Mouse (Mus musculus) cerebellum, adult (tissue): ENCODE results near the gene Foxa1.

Experiments used
- ATAC-seq: cut with Nextera tagmentation; 2 replicates; pipeline ENCODE4 v1.9.2; 2017; ENCODE audit warnings: mild to moderate bottlenecking, moderate library complexity, mixed read lengths; ENCODE audit not compliant: insufficient number of reproducible peaks, low FRiP score, low TSS enrichment

Gene Foxa1

GRCm38 (mm10) chr12:57500246-57500645, 46.5 kb downstream of the Foxa1 start:
- no peak for ATAC-seq

DNA sequence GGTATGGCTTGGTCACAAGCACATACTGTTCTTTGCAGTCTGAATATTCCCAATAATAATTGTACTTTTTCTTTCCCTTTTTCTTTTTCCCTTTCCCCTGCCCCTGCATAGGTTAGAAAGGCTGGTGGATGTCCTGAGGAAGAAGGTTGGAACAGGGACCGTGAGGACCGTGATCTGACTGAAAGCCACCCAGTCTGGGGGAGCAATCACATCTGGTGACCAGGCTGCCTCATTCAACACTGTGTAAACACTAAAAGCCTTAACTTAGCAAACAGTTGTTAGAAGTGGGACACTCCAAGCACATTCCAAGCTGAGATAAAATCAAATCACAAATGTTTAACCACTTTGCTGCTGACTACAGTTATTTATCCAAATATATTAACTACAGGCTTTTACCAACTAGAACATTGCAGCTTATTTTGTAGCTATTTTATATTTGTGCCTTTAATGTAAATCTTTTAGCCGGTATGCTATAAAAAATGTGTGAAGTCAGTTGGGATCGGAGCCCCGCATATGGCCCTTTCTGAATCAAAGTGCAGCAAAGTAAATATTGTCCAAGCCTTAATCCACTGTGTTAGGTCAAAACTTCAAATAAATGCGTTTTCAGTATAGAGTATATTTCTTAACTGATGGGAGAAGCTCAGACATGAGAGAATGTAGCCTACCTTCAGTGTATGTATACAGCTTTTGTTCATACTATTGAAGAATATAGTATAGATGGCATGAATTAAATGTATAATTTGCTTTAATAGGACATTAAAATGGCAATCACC, 50.2 kb downstream of the Foxa1 start:
- no peak for ATAC-seq
